Mouse (Mus musculus): Measurements from ENCODE around the gene Chadl.
"Not testable (repeated sequence)": the region's sequence is repeated elsewhere in the genome, so short reads cannot be mapped to it uniquely, and the experiment has no call there.

Gene Chadl

DNA sequence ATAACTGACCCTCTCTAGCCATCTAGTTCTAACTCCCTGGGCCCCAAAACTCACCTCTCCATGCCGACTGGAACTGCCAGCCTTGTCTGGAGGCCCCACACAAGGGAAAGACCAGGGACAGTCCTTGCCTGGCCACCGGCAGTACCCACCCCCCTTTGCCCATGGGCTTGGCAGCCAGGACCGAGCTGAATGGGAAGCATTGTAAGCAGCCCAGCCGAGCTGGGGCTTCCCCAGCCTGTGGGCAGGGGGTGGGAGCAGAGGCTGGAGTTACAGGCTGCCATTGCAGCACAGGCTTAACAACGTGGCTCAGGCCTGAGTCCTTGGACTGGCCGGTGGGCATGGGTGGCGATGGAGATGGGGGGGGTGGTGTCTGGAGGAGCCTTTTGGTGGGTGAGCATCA lies at the start of gene Chadl:
TSS of gene Chadl (minus strand) at position 113 of the 400 bp plus-strand sequence.
- DNase-seq, result no peak

- DNase-seq, result peak; percentile 76
Measured at GRCm38 (mm10) chr15:81745601-81746114, 48.6 kb upstream of the Chadl start.

- peak; percentile 85 for DNase-seq
Measured at GRCm38 (mm10) chr15:81744992-81745600, 48.0 kb upstream of the Chadl start, which contains the start of the genes Zc3h7b and Rangap1. TSS of gene Zc3h7b (plus strand) at chr15:81745057. TSS of gene Rangap1 (minus strand) at chr15:81745530.

DNA sequence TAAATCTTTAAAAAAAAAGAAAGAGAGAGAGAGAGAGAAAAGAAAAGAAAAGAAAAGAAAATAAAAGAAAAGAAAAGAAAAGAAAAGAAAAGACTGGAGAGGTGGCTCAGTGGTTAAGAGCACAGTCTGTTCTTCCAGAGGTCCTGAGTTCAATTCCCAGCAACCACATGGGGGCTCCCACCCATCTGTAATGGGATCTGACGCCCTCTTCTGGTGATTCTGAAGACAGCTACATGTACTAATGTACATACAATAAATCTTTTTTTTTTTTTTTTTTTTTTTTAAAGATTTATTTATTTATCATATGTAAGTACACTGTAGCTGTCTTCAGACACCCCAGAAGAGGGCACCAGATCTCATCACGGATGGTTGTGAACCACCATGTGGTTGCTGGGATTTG lies 45.3 kb upstream of the Chadl start:
- DNase-seq, result not testable (repeated sequence)

DNA sequence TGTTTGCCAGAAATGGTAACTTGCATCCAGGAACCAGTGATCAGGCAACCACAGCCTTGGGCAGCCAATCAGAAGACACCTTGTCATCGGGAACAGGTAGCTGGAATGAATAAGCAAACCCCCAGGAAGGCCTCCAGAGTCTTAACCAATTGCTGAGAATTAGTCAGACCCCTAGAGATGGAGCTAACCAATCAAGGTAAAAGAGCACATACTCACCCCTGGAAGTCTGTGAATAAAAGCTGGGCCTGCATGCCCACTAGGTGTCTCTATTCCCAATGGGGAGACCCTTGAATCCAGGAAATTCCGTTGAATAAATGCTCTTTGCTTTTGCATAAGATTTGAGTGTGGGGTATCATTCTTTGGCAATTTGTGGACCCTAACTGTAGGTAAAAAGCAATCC lies 42.8 kb upstream of the Chadl start:
- DNase-seq, result peak; percentile 46

DNA sequence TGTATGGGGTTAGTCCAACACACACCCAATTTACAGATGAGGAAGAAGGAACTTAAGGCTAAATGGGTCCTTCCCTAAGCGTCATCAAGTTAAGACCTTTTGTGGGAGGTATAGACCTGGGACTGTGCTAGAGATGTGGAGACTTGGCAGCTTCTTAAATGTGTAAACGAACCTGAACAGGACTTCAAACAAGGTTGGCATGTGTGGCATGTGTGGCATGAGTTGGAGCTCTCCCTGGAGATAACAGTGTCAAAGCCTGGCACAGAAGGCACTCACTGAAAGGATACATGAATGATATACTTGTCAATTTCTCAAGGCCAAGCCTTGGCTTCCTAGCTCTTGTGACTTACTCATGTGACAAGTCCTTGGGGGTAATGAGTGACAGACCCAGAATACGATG lies 42.2 kb upstream of the Chadl start:
- DNase-seq, result no peak

DNA sequence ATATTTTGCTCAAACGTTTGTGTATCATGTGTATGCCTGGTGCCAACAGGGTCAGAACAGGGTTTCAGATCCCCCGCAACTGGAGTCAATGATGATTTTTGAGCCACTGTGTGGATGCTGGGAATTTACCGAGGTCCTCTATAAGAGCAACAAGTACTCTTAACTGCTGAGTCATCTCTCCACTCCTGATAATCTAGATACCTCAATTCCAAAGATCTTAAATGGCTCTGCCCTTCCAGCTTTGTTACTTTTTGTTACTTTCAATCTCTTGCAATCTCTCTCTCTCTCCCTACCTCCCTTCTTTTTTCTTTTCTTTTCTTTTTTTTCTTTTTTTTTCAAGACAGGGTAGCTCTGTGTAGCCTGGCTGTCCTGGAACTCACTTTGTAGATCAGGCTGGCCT lies 38.0 kb upstream of the Chadl start:
- no peak for DNase-seq

GRCm38 (mm10) chr15:81729792-81730635 lies 32.9 kb upstream of the Chadl start:
- peak; percentile 99 for DNase-seq

- peak; percentile 46 for DNase-seq
Measured at GRCm38 (mm10) chr15:81729241-81729791, 32.2 kb upstream of the Chadl start.

- no peak for DNase-seq
Measured at GRCm38 (mm10) chr15:81725965-81726364, 28.9 kb upstream of the Chadl start.

DNA sequence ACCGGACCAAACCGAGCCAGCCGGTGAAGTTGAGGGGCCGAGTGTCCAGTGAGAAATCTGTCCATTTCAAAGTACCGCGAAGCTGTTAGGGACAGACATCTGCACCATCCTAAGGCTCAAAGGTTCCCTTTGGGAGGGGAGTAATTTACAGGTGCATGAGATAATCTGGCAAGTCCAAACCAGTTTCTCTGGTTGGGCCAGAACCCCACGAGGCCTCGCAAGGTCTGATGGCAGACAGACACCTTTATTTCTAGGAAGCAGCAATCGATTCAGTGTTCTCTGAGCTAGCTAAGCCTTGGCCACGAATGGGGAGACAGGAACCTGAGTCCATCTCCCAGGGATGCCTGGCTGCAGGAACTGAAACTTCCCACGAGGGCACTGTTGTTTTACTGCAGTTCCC lies 26.6 kb upstream of the Chadl start:
- no peak for DNase-seq

DNA sequence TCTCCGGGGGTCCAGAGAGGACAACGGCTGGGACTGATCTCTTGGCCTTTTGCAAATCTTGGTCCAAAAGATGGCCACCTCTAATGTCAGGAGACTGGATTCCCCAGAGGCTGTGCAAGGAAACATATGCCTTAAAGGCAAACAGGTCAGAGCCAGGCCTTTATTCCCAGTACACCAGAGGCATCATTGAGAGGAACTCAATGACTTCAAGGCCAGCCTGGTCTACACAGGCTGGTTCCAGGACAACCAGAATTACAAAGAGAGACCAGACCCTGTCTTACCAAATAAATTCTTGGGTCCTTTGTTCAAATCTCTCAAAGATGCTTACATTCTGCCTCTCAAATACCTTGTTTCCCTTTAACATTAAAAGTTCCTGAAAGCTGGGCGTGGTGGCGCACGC lies 25.3 kb upstream of the Chadl start:
- DNase-seq, result no peak

- no peak for DNase-seq
Measured at GRCm38 (mm10) chr15:81719139-81719531, 22.0 kb upstream of the Chadl start.

DNA sequence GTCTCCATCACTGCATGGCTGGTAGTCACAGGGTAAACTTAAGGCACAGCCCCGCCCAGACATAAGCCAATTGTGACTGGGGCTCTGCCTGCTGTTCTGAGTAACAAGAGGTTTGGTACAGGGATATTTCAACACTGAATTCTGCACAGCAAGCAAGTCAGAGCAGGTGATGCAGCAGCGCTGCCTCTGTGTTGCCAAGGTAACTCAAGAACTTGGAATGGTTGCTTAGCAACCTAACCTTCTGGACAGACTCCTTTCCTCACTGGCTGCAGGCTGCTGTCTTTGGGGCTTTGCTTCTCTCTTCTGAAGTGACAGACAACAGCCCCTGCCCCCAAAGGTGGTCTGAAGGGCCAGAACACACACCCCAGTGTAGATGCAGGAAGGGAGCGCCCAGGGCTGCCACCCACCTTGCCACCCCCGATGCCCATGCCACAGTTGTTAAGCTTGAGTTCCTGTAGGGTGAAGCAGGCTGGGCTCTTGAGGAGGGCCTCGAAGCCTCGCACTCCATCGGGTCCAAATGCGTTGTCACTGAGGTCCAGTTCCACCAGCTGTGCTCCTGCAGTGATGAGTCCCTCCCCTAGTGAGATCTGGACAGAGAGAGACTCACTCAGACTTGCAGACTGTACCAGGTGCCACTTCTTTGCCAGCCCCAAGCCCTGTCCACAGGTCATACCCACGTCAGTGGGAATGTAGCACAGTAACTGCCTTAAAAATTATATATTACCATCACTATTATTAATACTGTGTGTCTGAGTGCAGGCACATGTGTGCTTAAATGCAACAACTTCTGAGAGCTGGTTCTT lies 21.4 kb upstream of the Chadl start:
- DNase-seq, result no peak

DNA sequence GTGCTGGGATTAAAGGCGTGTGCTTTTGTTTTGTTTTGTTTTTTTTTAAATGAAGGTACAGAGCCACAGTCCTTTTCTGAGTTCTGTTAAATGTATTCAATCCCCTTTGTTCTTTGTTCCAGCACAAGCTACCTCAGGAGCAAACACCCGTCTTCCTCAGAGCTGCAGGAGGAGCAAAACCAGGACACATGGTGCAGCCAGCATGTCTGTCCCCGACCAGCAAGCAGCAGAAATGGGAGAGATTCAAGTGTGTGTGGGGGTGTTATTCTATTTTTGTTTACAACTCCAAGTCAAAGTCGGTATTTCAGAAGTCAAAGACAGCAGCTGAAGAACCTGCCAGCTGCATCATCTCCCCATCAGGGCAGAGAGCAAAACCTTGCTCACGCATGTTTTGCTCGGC lies 16.7 kb upstream of the Chadl start:
- DNase-seq, result no peak

DNA sequence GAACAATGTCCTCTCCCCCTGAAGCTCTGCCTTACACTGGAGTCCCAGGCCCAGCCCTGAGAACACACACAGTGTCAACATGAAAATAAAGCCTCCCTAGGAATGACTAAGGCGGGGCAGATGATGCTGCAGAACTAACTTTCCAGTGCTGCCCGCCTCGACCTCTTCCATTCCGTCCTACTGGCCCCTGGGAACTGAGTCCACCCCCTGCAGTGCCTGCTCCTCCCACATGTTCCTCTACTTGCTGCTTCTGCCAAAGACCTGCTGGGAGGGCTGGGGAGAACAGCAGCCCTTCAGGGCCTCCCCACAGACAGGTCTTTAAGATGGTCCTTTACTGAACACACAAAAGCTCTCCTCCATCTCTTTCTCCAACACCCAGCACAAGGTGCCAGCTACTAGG lies 13.7 kb upstream of the Chadl start:
- no peak for DNase-seq

GRCm38 (mm10) chr15:81709686-81710085 lies 12.6 kb upstream of the Chadl start:
- no peak for DNase-seq

DNA sequence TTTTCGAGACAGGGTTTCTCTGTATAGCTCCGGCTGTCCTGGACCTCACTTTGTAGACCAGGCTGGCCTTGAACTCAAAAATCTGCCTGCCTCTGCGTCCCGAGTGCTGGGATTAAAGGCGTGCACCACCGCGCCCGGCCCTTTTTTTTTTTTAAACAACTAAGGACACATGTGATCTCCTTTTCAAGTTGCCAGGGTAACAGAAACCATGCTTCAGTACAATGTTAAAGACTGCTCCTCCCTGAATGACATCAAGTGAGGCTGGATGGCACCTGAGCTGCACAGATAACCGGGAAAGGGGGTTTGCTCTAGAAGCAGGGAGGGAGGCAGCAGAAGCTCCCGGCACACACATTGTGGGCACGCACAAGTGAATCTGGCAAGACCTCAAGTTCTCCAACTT lies 11.9 kb upstream of the Chadl start:
- no peak for DNase-seq

DNA sequence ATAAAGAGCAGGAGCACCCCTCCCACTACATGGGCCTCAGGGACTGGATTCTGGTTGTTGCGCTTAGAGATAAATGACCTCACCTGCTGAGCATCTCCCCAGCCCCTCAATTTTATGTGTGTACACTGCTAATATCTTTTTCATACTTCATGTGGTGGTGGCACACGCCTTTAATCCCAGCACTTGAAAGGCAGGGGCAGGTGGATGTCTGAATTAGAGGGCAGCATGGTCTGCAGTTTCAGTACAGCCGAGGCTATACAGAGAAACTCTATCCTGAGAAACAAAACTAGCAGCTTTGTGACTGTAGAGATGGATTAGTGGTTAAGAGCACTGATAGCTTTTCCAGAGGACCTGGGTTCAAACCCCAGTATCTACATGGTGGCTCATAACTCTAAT lies 6.0 kb upstream of the Chadl start:
- DNase-seq, result no peak

DNA sequence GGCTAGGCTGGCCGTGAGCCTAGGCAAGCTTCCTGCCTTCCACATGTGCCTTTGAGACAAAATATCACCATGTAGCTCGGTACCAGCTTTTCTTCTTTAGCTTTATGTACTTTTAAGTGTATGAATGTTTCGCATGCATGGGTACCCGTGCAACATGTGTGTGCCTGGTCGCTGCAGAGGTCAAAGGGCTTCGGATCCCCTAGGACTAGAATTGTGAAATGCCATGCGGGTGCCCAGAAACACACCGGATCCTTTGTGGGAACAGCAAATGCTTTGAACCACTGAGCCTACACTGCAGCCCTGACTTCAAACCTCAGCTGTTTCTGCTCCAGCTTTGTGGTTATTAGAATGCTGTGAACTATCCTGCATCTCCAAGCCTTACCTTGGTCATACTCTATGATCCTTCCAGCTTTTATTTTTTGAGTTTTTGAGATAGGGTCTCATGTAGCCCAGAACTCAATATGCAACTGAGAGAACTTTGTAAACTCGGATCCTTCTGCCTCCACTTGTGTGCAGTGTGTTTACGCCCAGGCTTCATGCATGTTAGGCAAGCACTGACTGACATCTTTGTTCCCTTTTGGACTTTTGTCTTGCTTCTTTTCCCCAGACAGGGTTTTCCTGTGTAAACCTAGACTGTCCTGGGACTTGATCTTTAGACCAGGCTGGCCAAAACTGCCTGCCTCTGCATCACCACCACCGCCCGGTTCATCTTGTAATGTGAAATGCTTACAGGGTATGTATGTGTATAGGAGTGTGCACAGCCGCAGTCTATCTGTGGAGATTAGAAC lies 5.4 kb upstream of the Chadl start:
- no peak for DNase-seq

DNA sequence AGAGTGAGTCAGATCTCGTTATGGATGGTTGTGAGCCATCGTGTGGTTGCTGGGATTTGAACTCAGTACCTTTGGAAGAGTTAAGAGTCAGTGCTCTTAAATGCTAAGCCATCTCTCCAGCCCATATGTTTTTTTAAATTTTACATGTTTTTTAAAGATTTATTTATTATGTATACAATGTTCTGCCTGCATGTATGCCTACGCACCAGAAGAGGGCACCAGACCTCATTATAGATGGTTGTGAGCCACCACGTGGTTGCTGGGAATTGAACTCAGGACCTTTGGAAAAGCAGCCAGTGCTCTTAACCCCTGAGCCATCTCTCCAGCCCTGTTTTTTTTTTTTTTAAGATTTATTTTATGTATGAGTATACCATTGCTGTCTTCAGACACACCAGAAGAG lies 4.3 kb upstream of the Chadl start:
- not testable (repeated sequence) for DNase-seq

DNA sequence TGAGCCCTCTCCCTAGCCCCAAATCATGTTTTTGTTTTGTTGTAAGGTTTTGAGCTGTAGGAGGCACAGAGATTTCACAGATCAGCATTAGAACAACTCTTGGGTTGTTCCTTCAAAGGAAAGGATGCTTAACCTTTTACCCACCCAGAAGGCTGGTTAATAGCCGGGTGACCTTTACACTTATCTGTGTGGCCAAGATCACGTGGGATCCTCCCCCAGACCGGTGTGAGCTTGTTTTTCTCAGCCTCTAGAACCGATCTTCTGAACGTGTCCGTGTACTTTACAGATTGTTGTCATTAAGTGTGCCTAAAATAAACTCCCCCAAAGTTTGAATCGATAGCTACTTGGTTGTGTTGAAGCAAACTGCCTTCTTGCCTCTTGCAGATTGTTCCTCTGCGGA lies 3.5 kb upstream of the Chadl start:
- DNase-seq, result peak; percentile 78
